Mouse (Mus musculus) mouse trophoblast stem cell (cell line): ENCODE measurements around the gene Gm20873.
"Not testable (repeated sequence)": the region's sequence is repeated elsewhere in the genome, so short reads cannot be mapped to it uniquely, and the experiment has no call there.

Experiments used
- in situ Hi-C, 2 experiments: fragments of 300-500 bp; cut with MseI, MboI; formaldehyde crosslinking; loops; 2 replicates in 1 of 2; 3 replicates in 1 of 2; pipeline ENCODE4 v1.15.1; 2025

Gm20873 gene

DNA sequence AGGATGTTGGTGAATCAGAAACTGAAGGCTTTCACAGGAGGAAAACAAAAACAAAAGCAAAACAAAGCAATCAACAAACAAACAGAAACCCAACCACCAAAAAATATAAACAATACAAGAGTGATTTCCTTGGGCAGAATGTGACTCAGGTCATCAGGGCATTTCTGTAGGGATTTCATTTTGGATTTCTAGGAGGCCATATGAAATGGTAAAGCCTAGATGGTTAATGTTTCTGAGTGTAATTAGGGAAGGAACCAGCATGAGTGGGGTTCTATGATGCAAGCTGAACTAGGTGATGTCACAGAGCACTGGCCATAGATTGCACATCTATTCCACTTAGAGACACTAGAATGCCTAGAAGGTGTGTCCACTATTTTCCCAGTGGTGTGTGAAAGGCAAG lies at the start of gene Gm20873:
Gene Gm20873, plus strand, starts transcription at position 301 of the 400 bp plus-strand sequence.
- in situ Hi-C loops, result not testable (repeated sequence)

DNA sequence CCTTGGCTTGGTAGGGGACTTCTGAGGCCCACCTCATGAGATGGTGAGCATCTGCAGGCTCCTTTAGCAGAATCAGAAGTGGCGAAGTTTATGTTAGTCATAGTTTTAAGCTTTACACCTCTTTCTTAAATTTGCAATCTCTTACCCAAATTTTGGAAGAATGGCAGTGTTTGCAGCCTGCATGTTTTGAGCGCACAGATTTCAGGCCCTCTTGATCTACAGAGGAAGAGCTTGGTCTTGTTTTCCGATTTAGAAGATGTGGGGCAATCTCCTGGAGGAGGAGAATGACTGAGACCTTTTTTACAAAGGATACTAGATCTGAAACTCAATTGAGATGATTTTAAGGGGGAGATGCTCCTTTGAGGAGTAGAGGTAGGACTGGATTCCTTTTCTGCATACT lies 29.0 kb upstream of the Gm20873 start, which contains the start of gene Gm21746:
Gene Gm21746, minus strand, starts transcription at position 101 of the 400 bp plus-strand sequence.
- in situ Hi-C loops, result not testable (repeated sequence)
